Mouse (Mus musculus): ENCODE measurements at regions not wholly inside any gene's neighbourhood (a gene's known extent, or its start where the extent isn't known, plus 50 kb on each side); places are given as distances from the start of the nearest gene placed in this dataset.
A peak's percentile ranks its signal among the peaks of the same experiment; 100 is the strongest.
"Not testable (repeated sequence)": the region's sequence is repeated elsewhere in the genome, so short reads cannot be mapped to it uniquely, and the experiment has no call there.

- DNase-seq (ENCODE audit: low read depth, low spot score), result peak; percentile 27
These were observed 130.2 kb downstream of the Phlda1 start for GRCm38 (mm10) chr10:111636283-111636682.

- DNase-seq (ENCODE audit: low read depth, low spot score), result no peak
These were observed 131.1 kb downstream of the Phlda1 start for GRCm38 (mm10) chr10:111637084-111637735.

- no peak for DNase-seq (ENCODE audit: low read depth, low spot score)
These were observed 133.8 kb downstream of the Phlda1 start for GRCm38 (mm10) chr10:111639866-111640265.

- DNase-seq (ENCODE audit: low read depth, low spot score), result no peak
These were observed 136.6 kb downstream of the Phlda1 start for GRCm38 (mm10) chr10:111642683-111643082.

- DNase-seq (ENCODE audit: low read depth, low spot score), result not testable (repeated sequence)
These were observed 147.7 kb downstream of the Phlda1 start for GRCm38 (mm10) chr10:111653773-111654172.

GRCm38 (mm10) chr10:111654364-111655226 lies 148.5 kb downstream of the Phlda1 start:
- peak; percentile 7 for DNase-seq (ENCODE audit: low read depth, low spot score)

- DNase-seq (ENCODE audit: low read depth, low spot score), result no peak
These were observed 152.7 kb downstream of the Phlda1 start for GRCm38 (mm10) chr10:111658828-111659227.

GRCm38 (mm10) chr10:111662665-111663064 lies 156.6 kb downstream of the Phlda1 start:
- no peak for DNase-seq (ENCODE audit: low read depth, low spot score)

GRCm38 (mm10) chr10:111665834-111666233 lies 159.7 kb downstream of the Phlda1 start:
- DNase-seq (ENCODE audit: low read depth, low spot score), result no peak

- no peak for DNase-seq (ENCODE audit: low read depth, low spot score)
These were observed 160.9 kb downstream of the Phlda1 start for GRCm38 (mm10) chr10:111666963-111667362.

- DNase-seq (ENCODE audit: low read depth, low spot score), result no peak
These were observed 162.6 kb downstream of the Phlda1 start for GRCm38 (mm10) chr10:111668639-111669038.

- DNase-seq (ENCODE audit: low read depth, low spot score), result no peak
These were observed 163.6 kb downstream of the Phlda1 start for GRCm38 (mm10) chr10:111669658-111670057.

- no peak for DNase-seq (ENCODE audit: low read depth, low spot score)
These were observed 164.6 kb downstream of the Phlda1 start for GRCm38 (mm10) chr10:111670666-111671065.

- no peak for DNase-seq (ENCODE audit: low read depth, low spot score)
These were observed 166.6 kb downstream of the Phlda1 start for GRCm38 (mm10) chr10:111672454-111673316.

GRCm38 (mm10) chr10:111673317-111673610 lies 167.2 kb downstream of the Phlda1 start:
- DNase-seq (ENCODE audit: low read depth, low spot score), result no peak

- DNase-seq (ENCODE audit: low read depth, low spot score), result no peak
These were observed 170.2 kb downstream of the Phlda1 start for GRCm38 (mm10) chr10:111676255-111676654.

GRCm38 (mm10) chr10:111680919-111681318 lies 174.8 kb downstream of the Phlda1 start:
- DNase-seq (ENCODE audit: low read depth, low spot score), result no peak

- no peak for DNase-seq (ENCODE audit: low read depth, low spot score)
These were observed 178.6 kb downstream of the Phlda1 start for GRCm38 (mm10) chr10:111684409-111685346.

- no peak for DNase-seq (ENCODE audit: low read depth, low spot score)
These were observed 180.5 kb downstream of the Phlda1 start for GRCm38 (mm10) chr10:111686585-111686984.

- DNase-seq (ENCODE audit: low read depth, low spot score), result no peak
These were observed 183.5 kb downstream of the Phlda1 start for GRCm38 (mm10) chr10:111689587-111689986.

- DNase-seq (ENCODE audit: low read depth, low spot score), result no peak
These were observed 187.7 kb downstream of the Phlda1 start for GRCm38 (mm10) chr10:111693762-111694161.
